Mouse (Mus musculus): ENCODE results near the gene Pphln1. TPM values are rescaled to one million over a fixed set of nuclear protein-coding genes. Genes with fewer than 3 reads are reported as not detected.

Gene Pphln1
- polyA plus RNA-seq, 1 experiment, result 33.7 TPM

DNA sequence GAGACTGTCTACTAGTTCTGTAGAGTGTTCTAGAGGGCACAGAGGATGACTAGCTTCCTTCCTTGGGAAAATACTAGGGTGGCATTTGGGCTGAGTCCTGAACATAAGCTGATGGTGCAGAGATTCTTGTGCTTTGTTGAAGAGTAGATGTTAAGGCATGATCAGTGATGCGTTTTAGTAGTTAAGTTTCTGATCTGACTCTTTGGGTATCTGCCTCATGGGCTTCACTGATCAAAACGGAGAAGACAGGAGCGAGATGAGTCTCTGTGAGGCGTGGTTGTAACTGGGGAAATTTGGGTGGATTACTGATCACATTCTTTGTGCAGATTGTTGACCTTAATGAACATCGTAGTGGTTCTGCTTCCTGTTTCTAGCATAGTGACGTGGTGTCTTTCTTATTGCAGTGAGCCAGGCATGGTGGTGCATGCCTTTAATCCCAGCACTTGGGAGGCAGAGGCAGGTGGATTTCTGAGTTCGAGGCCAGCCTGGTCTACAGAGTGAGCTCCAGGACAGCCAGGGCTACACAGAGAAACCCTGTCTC, 7.4 kb downstream of the Pphln1 start:
- Histone ChIP-seq H3K4me1 (ENCODE audit: control insufficient read depth, insufficient read depth, low read length) (no peaks in the 10 kb centered on the region), H3K27ac (ENCODE audit: control insufficient read depth, insufficient read depth, low read depth, low read length) (no peak overlapping the region), H3K4me3 (ENCODE audit: control insufficient read depth, low read depth, low read length) (no peak overlapping the region), H3K36me3 (ENCODE audit: control insufficient read depth, insufficient read depth, low read length) (no peaks in the 10 kb centered on the region), H3K27me3 (ENCODE audit: control insufficient read depth, insufficient read depth, low read length) (no peaks in the 10 kb centered on the region)
- TF ChIP-seq CTCF (IDR thresholded peaks at IDR 0.05; ENCODE audit: control insufficient read depth, insufficient read depth, insufficient replicate concordance, low read depth, low read length), result no peak
- TF ChIP-seq POLR2A (IDR thresholded peaks at IDR 0.05; ENCODE audit: control insufficient read depth, low read depth, low read length), result no peak

DNA sequence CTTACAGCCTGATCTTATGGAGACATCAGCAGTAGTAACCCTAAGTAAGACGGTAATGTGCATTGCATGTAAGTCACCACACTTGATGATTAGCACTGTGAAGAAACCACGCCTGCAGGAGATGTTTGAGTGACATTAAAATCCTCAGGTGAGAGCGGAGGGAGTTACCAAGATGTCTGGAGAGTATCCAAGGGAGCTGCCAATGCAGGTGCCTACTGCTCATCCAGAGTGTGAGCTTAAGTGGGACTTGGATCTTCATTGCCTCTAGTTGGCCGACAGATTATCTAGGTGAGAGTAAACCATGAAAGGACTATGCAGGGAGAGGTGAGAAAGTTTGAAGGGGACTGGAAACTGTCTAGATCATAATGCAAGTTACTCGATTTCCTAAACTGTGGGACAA, 8.3 kb downstream of the Pphln1 start:
- TF ChIP-seq CTCF (IDR thresholded peaks at IDR 0.05; ENCODE audit: control insufficient read depth, insufficient read depth, insufficient replicate concordance, low read depth, low read length), result no peak
- TF ChIP-seq POLR2A (IDR thresholded peaks at IDR 0.05; ENCODE audit: control insufficient read depth, low read depth, low read length), result no peak
- Histone ChIP-seq H3K27me3 (ENCODE audit: control insufficient read depth, insufficient read depth, low read length) (no peaks in the 10 kb centered on the region), H3K4me3 (ENCODE audit: control insufficient read depth, low read depth, low read length) (no peak overlapping the region), H3K4me1 (ENCODE audit: control insufficient read depth, insufficient read depth, low read length) (no peaks in the 10 kb centered on the region), H3K27ac (ENCODE audit: control insufficient read depth, insufficient read depth, low read depth, low read length) (no peak overlapping the region), H3K36me3 (ENCODE audit: control insufficient read depth, insufficient read depth, low read length) (no peaks in the 10 kb centered on the region; the same call in 1 of the 2 replicates)

DNA sequence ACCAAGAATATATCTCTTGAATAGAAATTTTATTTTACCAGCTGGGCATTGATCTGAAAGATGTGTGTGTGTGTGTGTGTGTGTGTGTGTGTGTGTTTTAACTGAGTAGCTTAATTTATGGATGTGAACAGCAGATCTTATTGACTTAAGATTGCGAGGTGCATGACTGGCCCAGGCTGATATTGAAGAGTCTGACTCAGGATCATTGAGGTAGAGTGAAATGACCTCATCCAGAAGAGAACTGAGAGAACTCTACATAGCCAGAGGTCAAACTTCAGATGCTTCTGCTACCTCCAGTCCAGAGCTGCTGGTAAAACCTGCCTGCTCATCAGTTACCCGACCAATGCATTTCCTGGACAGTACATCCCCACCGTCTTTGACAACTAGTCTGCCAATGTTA, 14.3 kb downstream of the Pphln1 start:
- H3K4me3 ChIP-seq (ENCODE audit: control insufficient read depth, low read depth, low read length), result no peak overlapping the region
- TF ChIP-seq POLR2A (IDR thresholded peaks at IDR 0.05; ENCODE audit: control insufficient read depth, low read depth, low read length), result no peak
- TF ChIP-seq CTCF (IDR thresholded peaks at IDR 0.05; ENCODE audit: control insufficient read depth, insufficient read depth, insufficient replicate concordance, low read depth, low read length), result no peak
- H3K27ac ChIP-seq (ENCODE audit: control insufficient read depth, insufficient read depth, low read depth, low read length), result no peak overlapping the region
- no peaks in the 10 kb centered on the region; the same call in 1 of the 2 replicates for H3K36me3 ChIP-seq (ENCODE audit: control insufficient read depth, insufficient read depth, low read length)
- H3K27me3 ChIP-seq (ENCODE audit: control insufficient read depth, insufficient read depth, low read length), result no peaks in the 10 kb centered on the region
- no peaks in the 10 kb centered on the region for H3K4me1 ChIP-seq (ENCODE audit: control insufficient read depth, insufficient read depth, low read length)

DNA sequence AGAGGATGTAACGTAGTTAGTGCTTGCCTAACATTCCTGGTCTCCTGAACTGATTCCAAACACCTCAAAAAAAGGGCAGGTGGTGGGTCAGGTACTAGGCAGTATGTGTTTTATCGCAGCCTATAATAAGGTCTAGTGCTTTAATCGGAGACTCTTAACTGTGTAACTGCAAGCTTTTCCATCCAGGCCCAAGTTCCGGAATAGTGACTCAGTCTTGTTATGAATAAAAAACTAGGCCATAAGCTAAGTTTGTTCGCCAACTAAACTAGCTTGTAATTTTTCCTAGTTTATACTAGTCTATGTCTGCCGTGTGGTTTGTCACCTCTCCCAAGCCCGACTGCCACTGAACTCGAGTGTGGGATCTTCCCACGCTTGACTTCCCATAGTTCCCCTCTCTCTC, 16.3 kb downstream of the Pphln1 start:
- TF ChIP-seq POLR2A (IDR thresholded peaks at IDR 0.05; ENCODE audit: control insufficient read depth, low read depth, low read length), result no peak
- no peak for TF ChIP-seq CTCF (IDR thresholded peaks at IDR 0.05; ENCODE audit: control insufficient read depth, insufficient read depth, insufficient replicate concordance, low read depth, low read length)
- no peak overlapping the region for H3K27ac ChIP-seq (ENCODE audit: control insufficient read depth, insufficient read depth, low read depth, low read length)
- no peaks in the 10 kb centered on the region; the same call in 1 of the 2 replicates for H3K36me3 ChIP-seq (ENCODE audit: control insufficient read depth, insufficient read depth, low read length)
- no peaks in the 10 kb centered on the region for H3K4me1 ChIP-seq (ENCODE audit: control insufficient read depth, insufficient read depth, low read length)
- no peak overlapping the region for H3K4me3 ChIP-seq (ENCODE audit: control insufficient read depth, low read depth, low read length)
- H3K27me3 ChIP-seq (ENCODE audit: control insufficient read depth, insufficient read depth, low read length), result no peaks in the 10 kb centered on the region

DNA sequence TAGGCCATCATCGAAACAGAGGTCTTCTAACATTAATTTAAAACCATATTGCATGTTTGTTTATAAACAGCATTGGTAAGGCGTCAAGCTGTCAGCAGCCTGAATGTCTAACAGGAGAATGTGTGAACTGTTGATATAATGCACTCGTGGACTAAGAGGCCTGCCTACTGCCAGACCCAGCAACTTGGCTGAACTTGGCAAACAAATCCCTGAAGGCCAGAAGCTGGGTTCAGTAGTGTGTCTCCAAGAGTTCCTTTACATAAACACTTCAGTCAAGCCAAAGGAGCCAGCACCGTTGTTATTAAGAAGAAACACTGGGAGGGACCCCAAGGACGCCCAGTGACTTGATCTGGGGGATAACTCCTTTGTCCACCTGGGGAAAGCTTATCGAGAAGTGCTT, 18.1 kb downstream of the Pphln1 start:
- Histone ChIP-seq H3K36me3 (ENCODE audit: control insufficient read depth, insufficient read depth, low read length) (no peaks in the 10 kb centered on the region; the same call in 1 of the 2 replicates), H3K27ac (ENCODE audit: control insufficient read depth, insufficient read depth, low read depth, low read length) (no peak overlapping the region), H3K4me1 (ENCODE audit: control insufficient read depth, insufficient read depth, low read length) (no peaks in the 10 kb centered on the region), H3K27me3 (ENCODE audit: control insufficient read depth, insufficient read depth, low read length) (no peaks in the 10 kb centered on the region), H3K4me3 (ENCODE audit: control insufficient read depth, low read depth, low read length) (no peak overlapping the region)
- TF ChIP-seq CTCF (IDR thresholded peaks at IDR 0.05; ENCODE audit: control insufficient read depth, insufficient read depth, insufficient replicate concordance, low read depth, low read length) (no peak), POLR2A (IDR thresholded peaks at IDR 0.05; ENCODE audit: control insufficient read depth, low read depth, low read length) (no peak)

DNA sequence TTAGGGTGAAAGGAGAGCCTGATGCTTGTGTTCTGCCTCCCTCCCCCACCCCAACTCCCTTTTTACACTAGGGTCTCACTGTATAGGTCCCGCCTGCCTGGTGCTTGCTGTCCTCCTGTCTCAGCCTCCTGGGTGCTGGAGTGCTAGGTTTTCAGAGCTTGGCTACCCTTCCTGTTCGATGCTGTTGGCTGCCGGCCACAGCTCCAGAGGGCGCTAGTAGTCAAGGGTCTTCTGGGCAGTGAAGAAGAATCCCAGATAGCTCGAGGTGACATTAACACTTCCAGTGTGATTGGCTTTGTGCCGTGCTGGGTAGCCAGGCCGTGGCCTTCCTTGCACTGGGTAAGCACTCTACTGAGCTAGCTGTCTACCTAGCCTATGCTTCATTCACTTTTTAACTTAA, 22.4 kb downstream of the Pphln1 start:
- no peaks in the 10 kb centered on the region; the same call in 1 of the 2 replicates for H3K36me3 ChIP-seq (ENCODE audit: control insufficient read depth, insufficient read depth, low read length)
- no peak overlapping the region for H3K27ac ChIP-seq (ENCODE audit: control insufficient read depth, insufficient read depth, low read depth, low read length)
- H3K27me3 ChIP-seq (ENCODE audit: control insufficient read depth, insufficient read depth, low read length), result no peaks in the 10 kb centered on the region
- no peak overlapping the region for H3K4me3 ChIP-seq (ENCODE audit: control insufficient read depth, low read depth, low read length)
- H3K4me1 ChIP-seq (ENCODE audit: control insufficient read depth, insufficient read depth, low read length), result no peaks in the 10 kb centered on the region
- no peak for TF ChIP-seq CTCF (IDR thresholded peaks at IDR 0.05; ENCODE audit: control insufficient read depth, insufficient read depth, insufficient replicate concordance, low read depth, low read length)
- no peak for TF ChIP-seq POLR2A (IDR thresholded peaks at IDR 0.05; ENCODE audit: control insufficient read depth, low read depth, low read length)

DNA sequence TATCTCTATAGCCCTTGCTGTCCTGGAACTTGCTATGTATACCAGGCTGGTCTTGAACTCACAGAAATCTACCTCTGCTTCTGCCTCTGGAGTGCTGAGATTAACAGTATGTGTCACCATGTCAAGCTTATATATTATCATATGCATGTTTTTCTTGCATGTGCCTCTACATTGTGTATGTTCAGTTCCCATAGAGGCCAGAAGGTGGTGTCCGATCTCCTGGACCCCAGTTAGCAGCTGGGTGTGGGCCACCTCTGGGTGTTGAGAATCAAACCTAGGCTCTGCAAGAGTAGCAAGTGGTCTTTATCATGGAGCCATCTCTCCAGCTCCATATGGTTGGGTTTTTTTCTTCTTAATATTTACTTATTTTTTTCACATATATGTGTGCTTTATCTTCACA, 24.4 kb downstream of the Pphln1 start:
- no peaks in the 10 kb centered on the region; the same call in 1 of the 2 replicates for H3K36me3 ChIP-seq (ENCODE audit: control insufficient read depth, insufficient read depth, low read length)
- H3K27me3 ChIP-seq (ENCODE audit: control insufficient read depth, insufficient read depth, low read length), result no peaks in the 10 kb centered on the region
- H3K4me3 ChIP-seq (ENCODE audit: control insufficient read depth, low read depth, low read length), result no peak overlapping the region
- TF ChIP-seq CTCF (IDR thresholded peaks at IDR 0.05; ENCODE audit: control insufficient read depth, insufficient read depth, insufficient replicate concordance, low read depth, low read length), result no peak
- no peak for TF ChIP-seq POLR2A (IDR thresholded peaks at IDR 0.05; ENCODE audit: control insufficient read depth, low read depth, low read length)
- no peak overlapping the region for H3K27ac ChIP-seq (ENCODE audit: control insufficient read depth, insufficient read depth, low read depth, low read length)
- H3K4me1 ChIP-seq (ENCODE audit: control insufficient read depth, insufficient read depth, low read length), result no peaks in the 10 kb centered on the region
